Mouse (Mus musculus) CH12.LX (cell line): ENCODE measurements around the gene Etnppl.

Source experiments
- CHD1 ChIP-seq: IDR thresholded peaks from 2 replicates; pipeline ENCODE4 v1.6.1; 2012; ENCODE audit warnings: low read depth, low read length, improper control_type of control experiment, inconsistent platforms
- CHD2 ChIP-seq: IDR thresholded peaks from 2 replicates; pipeline ENCODE4 v1.6.1; 2011; ENCODE audit warnings: low read length, improper control_type of control experiment
- CTCF ChIP-seq, 2 experiments: IDR thresholded peaks in 1 of 2; conservative IDR thresholded peaks in 1 of 2; 2 replicates each; pipeline ENCODE4 v1.5.1; 2011 to 2012; ENCODE audit warnings: low read depth in 2 of 2, low read length in 2 of 2, improper control_type of control experiment in 1 of 2, inconsistent platforms in 1 of 2, mild to moderate bottlenecking in 1 of 2, moderate library complexity in 1 of 2
- EP300 ChIP-seq: IDR thresholded peaks from 2 replicates; pipeline ENCODE4 v1.6.1; 2011; ENCODE audit warnings: low read length, improper control_type of control experiment
- HCFC1 ChIP-seq: IDR thresholded peaks from 2 replicates; pipeline ENCODE4 v1.6.1; 2012; ENCODE audit warnings: low read depth, mild to moderate bottlenecking, inconsistent platforms, low read length, improper control_type of control experiment
- MAZ ChIP-seq: IDR thresholded peaks from 2 replicates; pipeline ENCODE4 v1.6.1; 2012; ENCODE audit warnings: low read depth, mild to moderate bottlenecking, inconsistent platforms, low read length, improper control_type of control experiment, moderate library complexity
- POLR2A ChIP-seq: IDR thresholded peaks from 2 replicates; pipeline ENCODE4 v1.6.1; 2011; ENCODE audit warnings: low read depth, mild to moderate bottlenecking, improper control_type of control experiment, low read length
- TCF12 ChIP-seq: IDR thresholded peaks from 2 replicates; pipeline ENCODE4 v1.6.1; 2014; ENCODE audit warnings: low read depth, mild to moderate bottlenecking, inconsistent platforms, low read length, improper control_type of control experiment

GRCm38 (mm10) chr3:130584007-130584406, 33.2 kb upstream of the Etnppl start:
- TF ChIP-seq CTCF (conservative IDR thresholded peaks at IDR 0.05 in 1 of 2, IDR thresholded peaks at IDR 0.05 in 1 of 2; ENCODE audit: low read depth in 2 of 2, low read length in 2 of 2) = no peak
- TF ChIP-seq POLR2A = no peak
- TF ChIP-seq CHD2 = no peak
- TF ChIP-seq HCFC1 = no peak
- TF ChIP-seq MAZ = no peak
- no peak for TF ChIP-seq TCF12
- TF ChIP-seq CHD1 = no peak
- TF ChIP-seq EP300 = no peak
